Mouse (Mus musculus): ENCODE data around the gene Ccl25.

DNA sequence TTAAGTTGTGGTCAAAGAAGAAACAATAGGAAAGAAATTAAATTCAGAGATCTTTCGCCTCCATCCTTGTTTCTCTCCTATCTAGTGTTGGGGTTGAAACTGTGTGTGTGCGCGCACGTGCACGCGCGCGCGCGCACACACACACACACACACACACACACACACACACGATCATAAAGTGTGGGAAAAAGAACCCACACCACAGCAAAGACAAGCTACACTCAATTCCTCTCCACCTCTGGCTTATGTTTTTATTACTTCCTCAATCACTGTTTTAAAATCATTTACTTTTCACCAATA is 5.5 kb upstream of the Ccl25 start:
- TF ChIP-seq GATA1 (IDR thresholded peaks at IDR 0.05; ENCODE audit: borderline replicate concordance, low read length) (no peak), FLI1 (IDR thresholded peaks at IDR 0.05; ENCODE audit: low read length) (no peak)
